20 mouse cellular contexts compared by ENCODE assay signal in the genomic region with DNA sequence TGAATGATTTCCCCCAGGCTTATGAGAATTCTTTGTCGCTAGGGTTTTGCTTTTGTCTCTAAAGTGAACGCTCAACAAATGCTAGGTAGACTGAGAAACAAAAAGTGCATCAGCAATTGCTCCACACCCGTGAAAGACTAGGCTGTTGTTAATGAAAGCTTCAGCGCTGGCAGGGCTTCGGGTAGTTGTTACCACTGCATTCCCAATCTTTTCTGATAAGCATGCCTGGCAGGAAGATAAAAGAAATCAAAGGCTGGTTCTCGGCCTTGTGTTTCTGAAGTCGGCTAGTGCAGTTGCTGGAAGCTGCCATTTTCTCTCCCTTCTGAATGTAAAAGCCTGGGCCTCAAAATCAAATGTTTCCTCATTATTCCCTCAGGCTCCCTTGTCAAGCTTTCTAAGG.
DNase-seq lines count a peak whose midpoint lies in the region; ATAC-seq and TF ChIP-seq lines count a peak whose summit lies in the region.
"Had no signal": no experiment of that assay in that cellular context is flagged by ENCODE, and none has a peak within 500 bp of the region (broad histone marks: within the 10 kb centered on the region; RNA-seq: fewer than 3 reads in every experiment).

No protein-coding gene starts in this region.

- WGBS in forebrain, embryonic 10.5 days: 48% methylated on average over 7 of the region's 7 CpGs
- WGBS in forebrain, embryonic 11.5 days: 38% methylated on average over 7 of the region's 7 CpGs
- 50% methylated on average over 7 of the region's 7 CpGs for WGBS in hindbrain, embryonic 10.5 days
- WGBS in hindbrain, embryonic 12.5 days: 46% methylated on average over 7 of the region's 7 CpGs
- WGBS in hindbrain, postnatal 0 days: 33% methylated on average over 7 of the region's 7 CpGs
- 15% methylated on average over 7 of the region's 7 CpGs for WGBS in midbrain, embryonic 16.5 days
- 80% methylated on average over 7 of the region's 7 CpGs for WGBS in kidney, adult 2 months

- TF ChIP-seq CTCF in hindbrain, postnatal 0 days (IDR thresholded peaks at IDR 0.05; ENCODE audit: low read depth): no peak
- no peak for TF ChIP-seq CTCF in kidney, adult 2 months (conservative IDR thresholded peaks at IDR 0.05; ENCODE audit: insufficient read depth, insufficient read length, low read depth, low read length)

- ATAC-seq in forebrain, embryonic 11.5 days (replicated peaks; ENCODE audit: low FRiP score): no peak
- no peak for ATAC-seq in hindbrain, embryonic 12.5 days (ENCODE audit: low FRiP score)
- no peak for ATAC-seq in hindbrain, postnatal 0 days
- peak; percentile 43; the same call in 1 of the 2 replicates for ATAC-seq in midbrain, embryonic 16.5 days

- no peak overlapping the region for H3K9ac ChIP-seq in forebrain, embryonic 11.5 days (ENCODE audit: low read length)
- no peak overlapping the region for H3K9ac ChIP-seq in hindbrain, embryonic 12.5 days
- no peak overlapping the region for H3K9ac ChIP-seq in hindbrain, postnatal 0 days (replicated peaks; ENCODE audit: low read length)
- no peak overlapping the region for H3K9ac ChIP-seq in midbrain, embryonic 16.5 days (ENCODE audit: low read depth, low read length)
- H3K9ac ChIP-seq: neural tube, embryonic 12.5 days; stomach, embryonic 15.5 days had no signal

- no peaks in the 10 kb centered on the region for H3K9me3 ChIP-seq in forebrain, embryonic 10.5 days
- H3K9me3 ChIP-seq in forebrain, embryonic 11.5 days (ENCODE audit: control insufficient read depth, low read length): no peaks in the 10 kb centered on the region
- H3K9me3 ChIP-seq in hindbrain, embryonic 10.5 days: no peaks in the 10 kb centered on the region
- H3K9me3 ChIP-seq in hindbrain, embryonic 12.5 days (replicated peaks): no peaks in the 10 kb centered on the region
- no peaks in the 10 kb centered on the region for H3K9me3 ChIP-seq in hindbrain, postnatal 0 days (ENCODE audit: low read length)
- no peaks in the 10 kb centered on the region for H3K9me3 ChIP-seq in midbrain, embryonic 16.5 days (replicated peaks; ENCODE audit: control insufficient read depth, low read length, poor library complexity, severe bottlenecking)
- H3K9me3 ChIP-seq: embryonic facial prominence, embryonic 10.5 days; neural tube, embryonic 12.5 days; stomach, embryonic 15.5 days had no signal

- no peaks in the 10 kb centered on the region for H3K36me3 ChIP-seq in forebrain, embryonic 10.5 days (replicated peaks)
- H3K36me3 ChIP-seq in forebrain, embryonic 11.5 days (ENCODE audit: control insufficient read depth, insufficient read depth, low read length): no peaks in the 10 kb centered on the region
- no peaks in the 10 kb centered on the region for H3K36me3 ChIP-seq in hindbrain, embryonic 10.5 days
- H3K36me3 ChIP-seq in hindbrain, embryonic 12.5 days: no peaks in the 10 kb centered on the region
- no peaks in the 10 kb centered on the region for H3K36me3 ChIP-seq in hindbrain, postnatal 0 days (ENCODE audit: insufficient read depth, low read length)
- no peaks in the 10 kb centered on the region for H3K36me3 ChIP-seq in midbrain, embryonic 16.5 days (ENCODE audit: control insufficient read depth, insufficient read depth, low read length)
- no peaks in the 10 kb centered on the region for H3K36me3 ChIP-seq in kidney, adult 2 months (ENCODE audit: control insufficient read depth, insufficient read depth, low read length)
- H3K36me3 ChIP-seq: embryonic facial prominence, embryonic 10.5 days; neural tube, embryonic 12.5 days; stomach, embryonic 15.5 days had no signal

- no peak for TF ChIP-seq POLR2A in kidney, adult 2 months (IDR thresholded peaks at IDR 0.05; ENCODE audit: low read depth, low read length)

- peak overlapping the region; percentile 33; the same call in 1 of the 2 replicates for H3K27ac ChIP-seq in forebrain, embryonic 10.5 days
- H3K27ac ChIP-seq in forebrain, embryonic 11.5 days (ENCODE audit: low read depth, low read length): no peak overlapping the region
- peak overlapping the region; percentile 50; the same call in 1 of the 2 replicates for H3K27ac ChIP-seq in hindbrain, embryonic 10.5 days
- H3K27ac ChIP-seq in hindbrain, embryonic 12.5 days: no peak overlapping the region
- H3K27ac ChIP-seq in hindbrain, postnatal 0 days: no peak overlapping the region
- peak overlapping the region; percentile 4; the same call in 1 of the 2 replicates for H3K27ac ChIP-seq in midbrain, embryonic 16.5 days (ENCODE audit: low read length)
- H3K27ac ChIP-seq in kidney, adult 2 months (ENCODE audit: insufficient read depth, low read depth, low read length): no peak overlapping the region
- H3K27ac ChIP-seq: embryonic facial prominence, embryonic 10.5 days; neural tube, embryonic 12.5 days; stomach, embryonic 15.5 days had no signal

- H3K27me3 ChIP-seq in forebrain, embryonic 10.5 days (ENCODE audit: poor library complexity, severe bottlenecking): no peaks in the 10 kb centered on the region
- H3K27me3 ChIP-seq in forebrain, embryonic 11.5 days (ENCODE audit: control insufficient read depth, insufficient read depth, low read length): no peaks in the 10 kb centered on the region
- no peaks in the 10 kb centered on the region for H3K27me3 ChIP-seq in hindbrain, embryonic 10.5 days (ENCODE audit: insufficient read depth, poor library complexity, severe bottlenecking)
- no peaks in the 10 kb centered on the region for H3K27me3 ChIP-seq in hindbrain, embryonic 12.5 days
- no peaks in the 10 kb centered on the region for H3K27me3 ChIP-seq in hindbrain, postnatal 0 days (ENCODE audit: insufficient read depth, low read length)
- H3K27me3 ChIP-seq in midbrain, embryonic 16.5 days (ENCODE audit: control insufficient read depth, insufficient read depth, low read depth, low read length): no peaks in the 10 kb centered on the region
- H3K27me3 ChIP-seq in kidney, adult 2 months (replicated peaks; ENCODE audit: control insufficient read depth, insufficient read depth, low read length): no peaks in the 10 kb centered on the region
- H3K27me3 ChIP-seq: neural tube, embryonic 12.5 days; stomach, embryonic 15.5 days had no signal

- H3K4me2 ChIP-seq in forebrain, embryonic 11.5 days (ENCODE audit: low read depth, low read length, severe bottlenecking): no peak overlapping the region
- no peak overlapping the region for H3K4me2 ChIP-seq in hindbrain, embryonic 12.5 days (replicated peaks)
- no peak overlapping the region for H3K4me2 ChIP-seq in hindbrain, postnatal 0 days (ENCODE audit: low read depth, low read length)
- no peak overlapping the region for H3K4me2 ChIP-seq in midbrain, embryonic 16.5 days (ENCODE audit: low read length)
- H3K4me2 ChIP-seq: neural tube, embryonic 12.5 days; stomach, embryonic 15.5 days had no signal

- H3K4me1 ChIP-seq in forebrain, embryonic 10.5 days: peaks cover 34% of the 10 kb centered on the region
- peaks cover 11% of the 10 kb centered on the region; the same call in 1 of the 2 replicates for H3K4me1 ChIP-seq in forebrain, embryonic 11.5 days (replicated peaks; ENCODE audit: control insufficient read depth, insufficient read depth, low read length)
- H3K4me1 ChIP-seq in hindbrain, embryonic 10.5 days (replicated peaks): peaks cover 21% of the 10 kb centered on the region
- peaks cover 8% of the 10 kb centered on the region for H3K4me1 ChIP-seq in hindbrain, embryonic 12.5 days
- H3K4me1 ChIP-seq in hindbrain, postnatal 0 days (ENCODE audit: insufficient read depth, low read length): no peaks in the 10 kb centered on the region
- H3K4me1 ChIP-seq in midbrain, embryonic 16.5 days (ENCODE audit: control insufficient read depth, insufficient read depth, low read length): peaks cover 14% of the 10 kb centered on the region; the same call in 1 of the 2 replicates
- H3K4me1 ChIP-seq in kidney, adult 2 months (ENCODE audit: control insufficient read depth, insufficient read depth, low read length): no peaks in the 10 kb centered on the region
- H3K4me1 ChIP-seq: stomach, embryonic 15.5 days had no signal

- no peak overlapping the region for H3K4me3 ChIP-seq in forebrain, embryonic 10.5 days
- H3K4me3 ChIP-seq in forebrain, embryonic 11.5 days (ENCODE audit: low read depth, low read length): no peak overlapping the region
- H3K4me3 ChIP-seq in hindbrain, embryonic 10.5 days: no peak overlapping the region
- no peak overlapping the region for H3K4me3 ChIP-seq in hindbrain, embryonic 12.5 days
- no peak overlapping the region for H3K4me3 ChIP-seq in hindbrain, postnatal 0 days (ENCODE audit: low read length)
- no peak overlapping the region for H3K4me3 ChIP-seq in midbrain, embryonic 16.5 days (ENCODE audit: low read depth, low read length)
- no peak overlapping the region for H3K4me3 ChIP-seq in kidney, adult 2 months (ENCODE audit: insufficient read depth, low read depth, low read length)
- H3K4me3 ChIP-seq: embryonic facial prominence, embryonic 10.5 days; neural tube, embryonic 12.5 days; stomach, embryonic 15.5 days had no signal

- DNase-seq in forebrain, embryonic 10.5 days (ENCODE audit: extremely low spot score, low spot score): no peak
- DNase-seq in forebrain, embryonic 11.5 days (ENCODE audit: low spot score): no peak
- no peak for DNase-seq in hindbrain, embryonic 10.5 days (ENCODE audit: low spot score)
- peak; percentile 6 for DNase-seq in hindbrain, postnatal 0 days (ENCODE audit: low spot score)
- DNase-seq in kidney, adult 2 months: no peak
- DNase-seq: cerebellum, adult 9-10 months; gastrocnemius, postnatal 25 days; heart, adult 18-20 months; heart, postnatal 36 days; kidney, adult 8-10 months; kidney, postnatal 14 days; lung, postnatal 4 days; right cerebral cortex, adult 18-20 months; right cerebral cortex, postnatal 4 days; thymus, postnatal 25 days had no signal

Comparison
In these comparisons a context has a peak if more than half of its experiments do, and no peak if none do; other contexts are left out.
1. H3K27ac ChIP-seq: peak in forebrain, embryonic 10.5 days (single experiment), hindbrain, embryonic 10.5 days (single experiment) and midbrain, embryonic 16.5 days (single experiment); none in forebrain, embryonic 11.5 days (single experiment), hindbrain, embryonic 12.5 days (single experiment), hindbrain, postnatal 0 days (single experiment) and kidney, adult 2 months (single experiment).